ENCODE assay signal across 7 mouse cellular contexts in genomic region chr4:53886342-53887088, GRCm38 (mm10).
DNase-seq lines count a peak whose midpoint lies in the region; ATAC-seq and TF ChIP-seq lines count a peak whose summit lies in the region.

No protein-coding gene starts in this region.

- H3K9ac ChIP-seq in lung, embryonic 14.5 days = peak overlapping the region; percentile 24
- H3K9ac ChIP-seq in intestine, postnatal 0 days (ENCODE audit: low read depth, low read length) = no peak overlapping the region

- DNase-seq in lung, embryonic 14.5 days = peak; percentile 57
- no peak for DNase-seq in lung, adult 18-20 months
- no peak for DNase-seq in heart, embryonic 10.5 days (ENCODE audit: low spot score)
- peak; percentile 15 for DNase-seq in retina, embryonic 14.5 days (ENCODE audit: low spot score)
- no peak for DNase-seq in thymus, postnatal 36 days
- DNase-seq in right cerebral cortex, adult 18-20 months = no peak

- peak; percentile 55; the same call in 1 of the 2 replicates for ATAC-seq in lung, embryonic 14.5 days (ENCODE audit: insufficient read depth)
- ATAC-seq in intestine, postnatal 0 days = no peak

- TF ChIP-seq CTCF in lung, embryonic 14.5 days (IDR thresholded peaks at IDR 0.05; ENCODE audit: low read depth) = no peak
- no peak for TF ChIP-seq CTCF in intestine, postnatal 0 days (IDR thresholded peaks at IDR 0.05; ENCODE audit: low read depth)

- H3K27ac ChIP-seq in lung, embryonic 14.5 days (ENCODE audit: low read depth) = no peak overlapping the region
- H3K27ac ChIP-seq in heart, embryonic 10.5 days = no peak overlapping the region
- no peak overlapping the region for H3K27ac ChIP-seq in intestine, postnatal 0 days (ENCODE audit: low read depth, low read length)

- H3K4me1 ChIP-seq in lung, embryonic 14.5 days (ENCODE audit: insufficient read depth) = no peaks in the 10 kb centered on the region; the same call in 1 of the 2 replicates
- H3K4me1 ChIP-seq in heart, embryonic 10.5 days = peaks cover 9% of the 10 kb centered on the region
- no peaks in the 10 kb centered on the region for H3K4me1 ChIP-seq in intestine, postnatal 0 days (replicated peaks; ENCODE audit: control insufficient read depth, insufficient read depth, low read length)

- H3K36me3 ChIP-seq in lung, embryonic 14.5 days (ENCODE audit: insufficient read depth) = no peaks in the 10 kb centered on the region
- no peaks in the 10 kb centered on the region for H3K36me3 ChIP-seq in heart, embryonic 10.5 days
- no peaks in the 10 kb centered on the region for H3K36me3 ChIP-seq in intestine, postnatal 0 days (ENCODE audit: control insufficient read depth, insufficient read depth)

- 27% methylated on average over 22 of the region's 22 CpGs for WGBS in lung, embryonic 14.5 days
- 38% methylated on average over 22 of the region's 22 CpGs for WGBS in heart, embryonic 10.5 days
- 33% methylated on average over 22 of the region's 22 CpGs for WGBS in intestine, postnatal 0 days

- H3K27me3 ChIP-seq in lung, embryonic 14.5 days (ENCODE audit: insufficient read depth, low read length) = no peaks in the 10 kb centered on the region; the same call in 1 of the 2 replicates
- H3K27me3 ChIP-seq in heart, embryonic 10.5 days (ENCODE audit: insufficient read depth, poor library complexity, severe bottlenecking) = 0 out of 2 replicates have a peak, but pooled peaks cover 3% of the 10 kb centered on the region
- no peaks in the 10 kb centered on the region; the same call in 1 of the 2 replicates for H3K27me3 ChIP-seq in intestine, postnatal 0 days (replicated peaks; ENCODE audit: control insufficient read depth, insufficient read depth, low read length)

- peak overlapping the region; percentile 18 for H3K4me3 ChIP-seq in lung, embryonic 14.5 days (ENCODE audit: low read depth, low read length)
- H3K4me3 ChIP-seq in heart, embryonic 10.5 days = peak overlapping the region; percentile 39; the same call in 1 of the 2 replicates
- H3K4me3 ChIP-seq in intestine, postnatal 0 days (ENCODE audit: low read depth, low read length) = peak overlapping the region; percentile 13; the same call in 1 of the 2 replicates

- peak overlapping the region; percentile 56 for H3K4me2 ChIP-seq in lung, embryonic 14.5 days
- peak overlapping the region; percentile 51 for H3K4me2 ChIP-seq in intestine, postnatal 0 days (replicated peaks; ENCODE audit: low read depth)

- no peaks in the 10 kb centered on the region for H3K9me3 ChIP-seq in lung, embryonic 14.5 days (ENCODE audit: low read depth, low read length)
- no peaks in the 10 kb centered on the region for H3K9me3 ChIP-seq in heart, embryonic 10.5 days
- H3K9me3 ChIP-seq in intestine, postnatal 0 days (ENCODE audit: control insufficient read depth) = no peaks in the 10 kb centered on the region

Comparison
In these comparisons a context has a peak if more than half of its experiments do, and no peak if none do; other contexts are left out.
1. DNase-seq: peak in lung, embryonic 14.5 days (single experiment) and retina, embryonic 14.5 days (single experiment); none in lung, adult 18-20 months (0 of 2), heart, embryonic 10.5 days (single experiment), thymus, postnatal 36 days (0 of 2) and right cerebral cortex, adult 18-20 months (single experiment).
2. Peak in every context shown above with its lines, with median percentiles within 50 percentile points of each other: H3K4me3 ChIP-seq.